ENCODE assay signal across 8 mouse cellular contexts in the genomic region with DNA sequence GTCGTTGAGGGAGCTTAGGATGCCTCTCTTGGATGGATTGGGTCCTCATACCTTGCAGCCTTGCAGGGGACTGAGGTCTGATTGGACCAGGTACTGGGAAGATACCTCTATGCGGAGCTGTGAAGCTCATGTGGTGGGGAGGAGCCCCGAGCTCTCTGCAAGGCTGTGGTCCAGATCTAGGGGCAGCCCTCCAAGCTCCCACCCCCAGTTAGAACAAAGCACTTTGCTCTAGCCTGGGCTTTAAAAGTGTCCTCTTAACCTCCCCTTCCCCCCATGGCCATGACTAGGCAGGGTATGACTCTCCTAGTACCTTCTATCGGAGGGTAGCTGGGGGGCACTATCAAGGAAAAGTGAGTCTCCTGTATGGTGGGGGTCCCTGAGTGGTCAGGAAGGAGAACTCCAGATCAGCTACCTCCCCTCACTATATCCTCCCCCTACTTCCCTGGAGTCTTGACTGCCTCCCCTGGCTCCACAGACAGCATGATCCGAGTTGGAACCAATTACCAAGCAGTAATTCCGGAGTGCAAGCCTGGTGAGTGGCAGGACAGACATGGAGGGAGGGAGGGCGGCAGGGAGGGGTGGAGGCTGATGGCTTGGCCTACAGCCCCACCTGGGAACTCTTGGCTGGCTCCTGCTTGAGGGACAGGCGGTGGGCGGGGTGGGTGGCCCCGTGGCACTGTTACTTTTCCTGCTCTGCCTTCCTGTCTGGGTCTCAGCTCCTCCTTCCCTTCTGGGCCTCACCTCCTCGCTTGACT. TPM values are rescaled to one million over a fixed set of nuclear protein-coding genes. Genes with fewer than 3 reads are reported as not detected.
A peak's percentile ranks its signal among the peaks of the same experiment; 100 is the strongest.
DNase-seq lines count a peak whose midpoint lies in the region; ATAC-seq and TF ChIP-seq lines count a peak whose summit lies in the region.

No protein-coding gene starts in this region.

- H3K4me1 ChIP-seq in erythroblast, embryonic 14.5 days (ENCODE audit: control insufficient read depth), result peaks cover 30% of the 10 kb centered on the region
- H3K4me1 ChIP-seq in embryonic facial prominence, embryonic 10.5 days, result peaks cover 67% of the 10 kb centered on the region
- peaks cover 70% of the 10 kb centered on the region for H3K4me1 ChIP-seq in hindbrain, embryonic 12.5 days
- peaks cover 51% of the 10 kb centered on the region for H3K4me1 ChIP-seq in midbrain, embryonic 16.5 days (ENCODE audit: control insufficient read depth, insufficient read depth, low read length)

- H3K27me3 ChIP-seq in erythroblast, embryonic 14.5 days (ENCODE audit: control insufficient read depth), result peaks cover 56% of the 10 kb centered on the region
- H3K27me3 ChIP-seq in C2C12 (ENCODE audit: control insufficient read depth, insufficient read depth, insufficient read length), result no peaks in the 10 kb centered on the region
- no peaks in the 10 kb centered on the region for H3K27me3 ChIP-seq in embryonic facial prominence, embryonic 10.5 days (replicated peaks; ENCODE audit: low read depth, poor library complexity, severe bottlenecking)
- no peaks in the 10 kb centered on the region for H3K27me3 ChIP-seq in hindbrain, embryonic 12.5 days
- no peaks in the 10 kb centered on the region for H3K27me3 ChIP-seq in midbrain, embryonic 16.5 days (ENCODE audit: control insufficient read depth, insufficient read depth, low read depth, low read length)

- DNase-seq in embryonic facial prominence, embryonic 10.5 days (ENCODE audit: low spot score), result peak; percentile 70
- no peak for DNase-seq in spleen, adult 18-20 months

- ATAC-seq in erythroblast, adult 5-6 weeks (replicated peaks; ENCODE audit: low FRiP score, poor library complexity, severe bottlenecking), result no peak
- no peak for ATAC-seq in hindbrain, embryonic 12.5 days (ENCODE audit: low FRiP score)
- peak; percentile 4 for ATAC-seq in midbrain, embryonic 16.5 days
- ATAC-seq in CD4-positive, CD25-positive, alpha-beta regulatory T cell, adult 4 months, result no peak

- peak overlapping the region; percentile 89 for H3K4me2 ChIP-seq in hindbrain, embryonic 12.5 days (replicated peaks)
- peak overlapping the region; percentile 64 for H3K4me2 ChIP-seq in midbrain, embryonic 16.5 days (ENCODE audit: low read length)

- peaks cover 15% of the 10 kb centered on the region for H3K79me2 ChIP-seq in C2C12 (ENCODE audit: control insufficient read depth, insufficient read depth)

- no peaks in the 10 kb centered on the region for H3K36me3 ChIP-seq in erythroblast, embryonic 14.5 days (ENCODE audit: control insufficient read depth)
- peaks cover 35% of the 10 kb centered on the region for H3K36me3 ChIP-seq in C2C12 (ENCODE audit: control insufficient read depth, insufficient read depth)
- H3K36me3 ChIP-seq in embryonic facial prominence, embryonic 10.5 days (replicated peaks), result peaks cover 50% of the 10 kb centered on the region
- peaks cover 45% of the 10 kb centered on the region for H3K36me3 ChIP-seq in hindbrain, embryonic 12.5 days
- H3K36me3 ChIP-seq in midbrain, embryonic 16.5 days (ENCODE audit: control insufficient read depth, insufficient read depth, low read length), result peaks cover 17% of the 10 kb centered on the region

- H3K9me3 ChIP-seq in erythroblast, embryonic 14.5 days (ENCODE audit: control insufficient read depth, low read length), result no peaks in the 10 kb centered on the region
- no peaks in the 10 kb centered on the region; the same call in 1 of the 2 replicates for H3K9me3 ChIP-seq in embryonic facial prominence, embryonic 10.5 days
- no peaks in the 10 kb centered on the region for H3K9me3 ChIP-seq in hindbrain, embryonic 12.5 days (replicated peaks)
- no peaks in the 10 kb centered on the region for H3K9me3 ChIP-seq in midbrain, embryonic 16.5 days (replicated peaks; ENCODE audit: control insufficient read depth, low read length, poor library complexity, severe bottlenecking)

- peak overlapping the region; percentile 100 for H3K9ac ChIP-seq in hindbrain, embryonic 12.5 days
- H3K9ac ChIP-seq in midbrain, embryonic 16.5 days (ENCODE audit: low read depth, low read length), result peak overlapping the region; percentile 85

- H3K27ac ChIP-seq in embryonic facial prominence, embryonic 10.5 days (replicated peaks), result peak overlapping the region; percentile 99
- peak overlapping the region; percentile 100 for H3K27ac ChIP-seq in hindbrain, embryonic 12.5 days
- peak overlapping the region; percentile 93 for H3K27ac ChIP-seq in midbrain, embryonic 16.5 days (ENCODE audit: low read length)

- TF ChIP-seq CTCF in C2C12 (IDR thresholded peaks at IDR 0.05; ENCODE audit: control insufficient read depth, insufficient read depth, insufficient read length), result no peak

- H3K4me3 ChIP-seq in erythroblast, embryonic 14.5 days (replicated peaks), result peak overlapping the region; percentile 61
- peak overlapping the region; percentile 60 for H3K4me3 ChIP-seq in C2C12 (ENCODE audit: insufficient read depth, poor library complexity, severe bottlenecking)
- H3K4me3 ChIP-seq in embryonic facial prominence, embryonic 10.5 days, result peak overlapping the region; percentile 92
- peak overlapping the region; percentile 95 for H3K4me3 ChIP-seq in hindbrain, embryonic 12.5 days
- peak overlapping the region; percentile 60 for H3K4me3 ChIP-seq in midbrain, embryonic 16.5 days (ENCODE audit: low read depth, low read length)

- peaks cover 4% of the 10 kb centered on the region for H3K79me3 ChIP-seq in C2C12 (ENCODE audit: low read depth)

- H3ac ChIP-seq in C2C12 (ENCODE audit: control insufficient read depth, insufficient read length, low read depth), result peak overlapping the region; percentile 92

- 8% methylated on average over 11 of the region's 11 CpGs for WGBS in embryonic facial prominence, embryonic 10.5 days
- 12% methylated on average over 10 of the region's 11 CpGs for WGBS in hindbrain, embryonic 12.5 days
- WGBS in midbrain, embryonic 16.5 days, result 11% methylated on average over 10 of the region's 11 CpGs

TF ChIP-seq in C2C12, 6 proteins besides CTCF, POLR2A, EP300 and RAD21:
- no peak for TF ChIP-seq MYOG (IDR thresholded peaks at IDR 0.05; ENCODE audit: control insufficient read depth, extremely low read depth, insufficient read length)
- no peak for TF ChIP-seq USF1 (IDR thresholded peaks at IDR 0.05; ENCODE audit: low read depth)
- no peak for TF ChIP-seq MYOD1 (IDR thresholded peaks at IDR 0.05; ENCODE audit: control insufficient read depth, insufficient read length, low read depth)
- no peak for TF ChIP-seq CEBPB (IDR thresholded peaks at IDR 0.05; ENCODE audit: low read depth)
- TF ChIP-seq FOSL1 (IDR thresholded peaks at IDR 0.05; ENCODE audit: insufficient read depth, low read length, poor library complexity, severe bottlenecking), result no peak
- no peak for TF ChIP-seq MAX (IDR thresholded peaks at IDR 0.05)

RNA-seq across cellular contexts. Expression of a gene that starts 2.3 kb away (rescaled TPM):
- 0.14 and 0.20 TPM in 2 replicates for polyA plus RNA-seq in erythroblast, embryonic 14.5 days (2012)
- not detected in 2 replicates for total RNA-seq in erythroblast, adult 5-6 weeks (2015; ENCODE audit: low replicate concordance)
- 0.17 TPM in 1 of 2 replicates, not detected in the other for total RNA-seq in erythroblast, adult 5-6 weeks (2017; ENCODE audit: low replicate concordance)
- polyA plus RNA-seq in C2C12 (2012; fragmentation: generic; extraction: Trizol), result 21.0 TPM
- polyA plus RNA-seq in embryonic facial prominence, embryonic 10.5 days (2016; fragmentation: Nextera tagmentation; extraction: Ambion mirVana), result 51.0 and 58.6 TPM in 2 replicates
- 62.5 and 66.6 TPM in 2 replicates for polyA plus RNA-seq in hindbrain, embryonic 12.5 days (2016; fragmentation: Nextera tagmentation; extraction: Ambion mirVana)
- polyA plus RNA-seq in midbrain, embryonic 16.5 days (2015; fragmentation: Nextera tagmentation; extraction: Ambion mirVana), result 17.9 and 20.1 TPM in 2 replicates
- under 1 TPM in 1 of 2 experiments, not detected in 1; 0.42 TPM for polyA plus RNA-seq in CD4-positive, CD25-positive, alpha-beta regulatory T cell, adult 4 months (2017; shearing (Covaris generic))

RNA-seq across cellular contexts. Expression of a gene that starts 28.5 kb away (rescaled TPM):
- polyA plus RNA-seq in erythroblast, embryonic 14.5 days (2012), result 1.7 and 1.8 TPM in 2 replicates
- 12.5 and 20.1 TPM in 2 replicates for total RNA-seq in erythroblast, adult 5-6 weeks (2015; ENCODE audit: low replicate concordance)
- 14.5 and 15.1 TPM in 2 replicates for total RNA-seq in erythroblast, adult 5-6 weeks (2017; ENCODE audit: low replicate concordance)
- polyA plus RNA-seq in C2C12 (2012; fragmentation: generic; extraction: Trizol), result 16.8 TPM
- polyA plus RNA-seq in embryonic facial prominence, embryonic 10.5 days (2016; fragmentation: Nextera tagmentation; extraction: Ambion mirVana), result 93.2 and 94.4 TPM in 2 replicates
- 75.9 and 77.6 TPM in 2 replicates for polyA plus RNA-seq in hindbrain, embryonic 12.5 days (2016; fragmentation: Nextera tagmentation; extraction: Ambion mirVana)
- polyA plus RNA-seq in midbrain, embryonic 16.5 days (2015; fragmentation: Nextera tagmentation; extraction: Ambion mirVana), result 68.1 and 69.6 TPM in 2 replicates
- 10 to 100 TPM; 21.9 to 26.8 TPM for polyA plus RNA-seq in CD4-positive, CD25-positive, alpha-beta regulatory T cell, adult 4 months (2017; shearing (Covaris generic))

RNA-seq across cellular contexts. Expression of a gene that starts 52.1 kb away (rescaled TPM):
- polyA plus RNA-seq in erythroblast, embryonic 14.5 days (2012), result 63.8 and 69.1 TPM in 2 replicates
- total RNA-seq in erythroblast, adult 5-6 weeks (2015; ENCODE audit: low replicate concordance), result 177 and 188 TPM in 2 replicates
- total RNA-seq in erythroblast, adult 5-6 weeks (2017; ENCODE audit: low replicate concordance), result 51.3 and 166 TPM in 2 replicates
- polyA plus RNA-seq in C2C12 (2012; fragmentation: generic; extraction: Trizol), result 960 TPM
- polyA plus RNA-seq in embryonic facial prominence, embryonic 10.5 days (2016; fragmentation: Nextera tagmentation; extraction: Ambion mirVana), result 867 and 877 TPM in 2 replicates
- 715 and 817 TPM in 2 replicates for polyA plus RNA-seq in hindbrain, embryonic 12.5 days (2016; fragmentation: Nextera tagmentation; extraction: Ambion mirVana)
- polyA plus RNA-seq in midbrain, embryonic 16.5 days (2015; fragmentation: Nextera tagmentation; extraction: Ambion mirVana), result 837 and 884 TPM in 2 replicates
- 100 to 1,000 TPM; 223 to 296 TPM for polyA plus RNA-seq in CD4-positive, CD25-positive, alpha-beta regulatory T cell, adult 4 months (2017; shearing (Covaris generic))

Comparison
In these comparisons a context has a peak if more than half of its experiments do, and no peak if none do; other contexts are left out.
1. RNA of a gene that starts 2.3 kb away (polyA plus RNA-seq): 62.5 to 66.6 TPM in hindbrain, embryonic 12.5 days, 51.0 to 58.6 TPM in embryonic facial prominence, embryonic 10.5 days, 21.0 TPM in C2C12 (single experiment) and 17.9 to 20.1 TPM in midbrain, embryonic 16.5 days; 0.42 TPM in CD4-positive, CD25-positive, alpha-beta regulatory T cell, adult 4 months and 0.14 to 0.20 TPM in erythroblast, embryonic 14.5 days; every median in the first group is over 10 times any median in the second.
2. Peak in every context shown above with its lines, with median percentiles within 50 percentile points of each other: H3K4me3 ChIP-seq and H3K27ac ChIP-seq.